Mouse (Mus musculus): ENCODE data around the gene Tmc8.
"Not testable (repeated sequence)": the region's sequence is repeated elsewhere in the genome, so short reads cannot be mapped to it uniquely, and the experiment has no call there.

Tmc8 gene

GRCm38 (mm10) chr11:117775540-117775939 is 6.3 kb upstream of the Tmc8 start:
- no peak for DNase-seq

DNA sequence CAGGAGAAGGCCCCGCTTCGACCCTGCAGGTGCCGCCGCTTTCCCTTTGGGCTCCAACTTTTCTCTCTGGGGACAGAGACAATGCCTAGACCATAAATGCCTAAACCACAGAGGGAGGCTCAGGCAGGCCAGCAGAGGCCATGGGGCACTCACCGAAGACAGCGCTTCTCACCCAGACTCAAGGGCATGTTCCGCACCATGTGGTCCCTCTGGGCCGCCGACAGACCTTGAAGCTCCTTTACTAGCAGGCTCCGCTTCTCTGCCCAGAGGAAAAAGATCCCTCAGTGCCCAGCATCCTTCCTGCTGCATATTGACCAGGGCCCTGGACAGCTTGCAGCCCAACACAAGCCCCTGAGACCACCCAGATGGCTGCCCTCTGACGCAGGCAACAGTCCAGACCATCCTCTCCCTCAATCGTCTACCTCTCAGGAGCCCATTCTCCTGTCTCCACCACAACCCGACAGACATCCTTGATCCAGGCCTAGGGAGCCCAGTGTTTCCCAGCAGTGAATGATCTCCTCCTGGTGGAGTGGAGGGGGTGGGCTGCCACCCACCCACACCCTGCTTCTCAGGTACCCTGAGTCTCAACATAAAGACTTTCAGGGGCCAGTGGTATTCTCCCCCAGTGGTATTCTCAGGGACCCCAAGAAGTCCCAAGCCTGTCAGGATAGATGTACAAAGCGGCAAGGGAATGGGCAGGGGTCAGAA is 5.6 kb upstream of the Tmc8 start:
- DNase-seq: no peak

- no peak for DNase-seq
Observed at GRCm38 (mm10) chr11:117777111-117777510, 4.8 kb upstream of the Tmc8 start.

DNA sequence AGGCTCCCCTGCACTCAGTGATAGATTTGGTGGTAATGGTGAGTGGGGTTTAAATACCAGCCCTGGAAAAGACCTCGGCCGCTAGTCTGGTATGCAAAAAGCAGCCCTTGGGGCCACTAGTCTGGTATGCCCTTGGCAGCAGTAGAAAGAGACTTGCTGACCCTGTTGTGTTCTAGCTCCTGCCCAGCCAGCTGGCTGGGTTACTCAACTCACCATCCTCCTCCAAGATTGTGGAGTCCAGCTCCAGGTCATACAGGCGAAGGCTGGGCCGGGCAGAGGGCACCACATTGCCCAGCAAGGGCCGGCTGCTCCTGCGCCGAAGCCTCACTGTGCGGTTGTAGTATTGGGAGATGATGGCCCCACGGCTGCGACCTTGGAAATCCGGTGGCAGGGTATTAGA is 3.8 kb upstream of the Tmc8 start:
- no peak for DNase-seq

DNA sequence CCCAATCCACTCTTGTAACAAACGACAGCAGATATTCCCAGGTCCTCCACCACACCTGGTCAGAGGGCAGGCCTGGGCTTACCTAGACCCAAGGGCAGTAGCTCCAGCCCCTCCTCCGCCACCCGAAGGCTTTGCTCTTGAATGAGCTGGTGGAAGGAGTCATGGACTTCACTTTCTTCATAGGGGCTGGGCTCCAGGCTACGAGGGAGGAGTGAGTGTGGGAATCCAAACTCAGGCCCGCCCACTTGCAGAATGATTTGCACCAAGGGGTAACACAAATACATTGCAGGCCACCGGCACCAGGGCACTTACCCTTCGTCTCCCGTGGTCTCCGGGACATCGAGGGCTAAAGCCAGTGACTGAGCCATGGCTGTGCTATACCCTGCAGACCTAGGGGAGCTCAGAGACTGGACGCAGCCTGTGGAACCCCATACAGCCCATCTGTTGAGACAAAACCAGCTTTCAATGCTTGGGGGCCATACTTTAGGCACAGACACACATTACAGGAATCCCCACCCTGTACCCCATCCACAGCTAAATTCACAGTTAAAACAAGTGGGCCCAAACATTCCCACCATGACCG is 2.9 kb upstream of the Tmc8 start:
- no peak for DNase-seq

- no peak for DNase-seq
Observed at GRCm38 (mm10) chr11:117779434-117780198, 2.3 kb upstream of the Tmc8 start.

DNA sequence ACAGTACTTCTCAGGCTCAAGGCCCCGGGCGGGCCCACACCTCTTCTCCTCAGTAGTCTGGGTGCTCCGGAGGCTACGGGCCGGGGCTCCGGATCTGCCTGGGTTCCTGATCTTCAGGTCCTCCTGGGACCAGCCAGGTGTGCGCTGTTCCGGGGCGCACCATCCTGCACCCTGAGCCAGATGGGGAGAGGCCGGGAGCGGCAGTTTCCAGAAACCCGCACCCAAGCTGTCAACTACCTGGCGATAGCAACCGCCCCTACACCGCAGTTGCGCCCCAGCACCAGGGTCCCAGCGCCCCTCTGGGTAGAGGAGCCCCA is 1.7 kb upstream of the Tmc8 start:
- no peak for DNase-seq

- DNase-seq: no peak
Observed at GRCm38 (mm10) chr11:117780582-117781111, 1.2 kb upstream of the Tmc8 start.

GRCm38 (mm10) chr11:117781199-117781821 is 566 bp upstream of the Tmc8 start:
- DNase-seq: no peak

GRCm38 (mm10) chr11:117782705-117783034 is 794 bp downstream of the Tmc8 start:
- no peak for DNase-seq

DNA sequence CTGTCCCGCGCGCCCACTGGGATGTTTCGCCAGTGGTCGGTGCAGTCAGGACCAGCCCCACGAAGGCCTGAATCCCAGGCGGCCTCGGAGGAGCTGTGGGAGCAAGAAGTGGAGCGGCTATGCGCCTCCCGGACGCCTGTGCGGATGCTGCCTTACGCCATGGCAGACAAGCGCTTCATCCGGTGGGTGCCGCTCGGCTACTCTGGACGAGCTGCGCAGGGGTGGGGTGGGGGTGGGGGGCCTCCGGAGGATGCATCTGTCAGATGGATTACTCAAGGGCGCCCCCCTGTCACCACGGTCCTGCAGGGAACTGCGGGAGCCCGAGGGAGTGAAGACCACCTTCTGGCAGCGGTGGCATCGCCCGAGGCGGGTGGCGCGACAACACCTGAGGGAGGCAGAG is 1.2 kb downstream of the Tmc8 start:
- DNase-seq: no peak

- DNase-seq: no peak
Observed at GRCm38 (mm10) chr11:117783683-117784309, 1.9 kb downstream of the Tmc8 start.

- DNase-seq: no peak
Observed at GRCm38 (mm10) chr11:117786294-117786693, 4.4 kb downstream of the Tmc8 start.

DNA sequence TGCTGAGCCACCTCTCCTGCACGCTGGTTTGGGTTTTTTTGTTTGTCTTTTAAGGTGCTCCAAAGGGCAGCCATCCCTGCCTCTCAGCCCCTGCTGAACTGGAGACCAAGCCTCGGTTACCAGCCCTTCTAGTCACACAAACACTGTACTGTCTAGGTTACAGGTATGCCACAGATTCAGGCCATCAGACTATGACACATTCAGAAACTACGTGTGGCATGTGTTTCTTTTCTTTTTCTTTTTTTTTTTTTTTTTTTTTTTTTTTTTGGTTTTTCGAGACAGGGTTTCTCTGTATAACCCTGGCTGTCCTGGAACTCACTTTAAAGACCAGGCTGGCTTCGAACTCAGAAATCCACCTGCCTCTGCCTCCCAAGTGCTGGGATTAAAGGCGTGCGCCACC is 6.6 kb downstream of the Tmc8 start:
- DNase-seq: not testable (repeated sequence)

- DNase-seq: no peak
Observed at GRCm38 (mm10) chr11:117790286-117790685, 8.4 kb downstream of the Tmc8 start.

DNA sequence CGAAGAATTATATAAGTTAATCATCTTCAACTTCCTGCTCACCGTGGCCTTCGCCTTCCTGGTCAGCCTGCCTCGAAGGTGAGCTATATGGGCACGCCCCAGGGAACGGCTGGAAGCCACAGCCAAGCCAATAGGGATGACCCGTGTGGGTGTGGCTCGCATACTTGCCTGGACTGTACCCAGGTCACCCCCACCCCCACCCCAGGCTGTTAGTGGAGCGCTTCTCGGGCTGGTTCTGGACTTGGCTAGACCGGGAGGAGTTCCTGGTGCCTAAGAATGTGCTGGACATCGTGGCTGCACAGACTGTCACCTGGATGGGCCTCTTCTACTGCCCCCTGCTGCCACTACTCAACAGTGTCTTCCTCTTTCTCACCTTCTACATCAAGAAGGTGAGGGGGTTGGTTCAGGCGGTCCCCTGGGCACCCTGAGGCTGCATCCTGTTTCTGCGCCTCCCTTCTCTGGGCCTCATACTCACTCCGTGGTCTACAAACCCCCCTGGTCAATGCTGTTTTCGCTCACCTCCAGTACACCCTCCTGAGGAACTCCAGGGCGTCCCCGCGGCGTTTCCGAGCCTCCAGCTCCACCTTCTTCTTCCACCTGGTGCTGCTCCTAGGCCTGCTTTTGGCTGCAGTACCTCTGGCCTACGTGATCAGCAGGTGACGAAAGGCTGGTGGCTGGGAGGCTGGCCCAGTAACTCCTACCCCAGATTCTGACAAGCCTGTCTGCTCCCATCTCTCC is 9.0 kb downstream of the Tmc8 start:
- DNase-seq: no peak

GRCm38 (mm10) chr11:117791441-117791761 is 9.5 kb downstream of the Tmc8 start:
- no peak for DNase-seq

DNA sequence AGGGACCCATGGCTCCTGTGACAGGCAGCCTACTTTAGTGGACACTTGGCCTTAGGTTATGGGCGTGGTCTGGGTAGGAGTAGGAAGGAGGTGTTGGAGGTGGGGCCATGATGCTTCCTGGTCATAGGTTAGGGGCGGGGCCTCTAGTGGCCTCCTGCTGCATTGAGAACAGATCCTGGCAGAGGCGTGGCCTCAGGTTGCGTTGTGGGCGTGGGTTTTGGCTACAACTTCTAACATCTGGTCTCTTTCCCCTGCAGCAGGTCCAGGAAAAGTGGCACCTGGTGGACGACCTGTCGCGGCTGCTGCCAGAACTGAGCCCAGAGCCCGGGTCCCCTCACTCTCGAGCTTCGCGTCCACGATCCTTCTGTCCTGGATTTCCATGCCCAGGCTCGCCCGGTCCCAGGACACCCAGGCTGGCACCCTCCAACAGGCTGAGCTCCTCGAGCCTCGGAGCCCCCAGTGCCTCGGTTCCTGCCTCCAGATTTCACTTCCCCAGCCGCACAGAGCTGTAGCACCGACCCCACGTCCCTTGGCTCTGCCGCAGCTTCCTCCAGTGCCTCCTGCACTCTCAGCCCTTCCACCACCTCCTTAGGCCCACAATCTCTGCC is 10.5 kb downstream of the Tmc8 start:
- no peak for DNase-seq

DNA sequence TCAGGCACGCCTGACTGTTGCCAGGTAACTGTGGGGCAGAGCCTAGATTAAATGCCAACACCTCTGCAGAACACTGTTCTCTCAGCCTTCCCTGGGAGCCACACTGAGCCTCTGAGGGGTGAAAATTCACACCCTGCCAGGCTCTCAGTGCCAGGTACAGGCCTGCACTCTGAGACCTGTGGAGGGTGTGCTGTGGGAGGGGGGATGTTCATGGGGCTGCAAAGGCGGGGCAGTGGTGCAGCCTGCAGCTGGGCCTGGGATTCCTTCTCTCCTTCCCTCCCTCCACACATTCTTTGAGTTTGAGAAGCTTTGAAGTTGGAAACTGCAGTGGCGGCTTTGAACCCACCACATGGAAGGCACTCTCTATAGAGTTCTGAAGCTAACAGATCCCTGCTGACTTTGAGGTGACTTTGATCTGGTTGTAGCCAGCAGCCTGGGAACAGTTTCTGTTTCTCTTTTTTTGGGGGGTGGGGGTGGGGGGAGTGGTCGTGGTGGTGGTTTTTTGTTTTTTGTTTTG is 12.2 kb downstream of the Tmc8 start:
- DNase-seq: no peak

DNA sequence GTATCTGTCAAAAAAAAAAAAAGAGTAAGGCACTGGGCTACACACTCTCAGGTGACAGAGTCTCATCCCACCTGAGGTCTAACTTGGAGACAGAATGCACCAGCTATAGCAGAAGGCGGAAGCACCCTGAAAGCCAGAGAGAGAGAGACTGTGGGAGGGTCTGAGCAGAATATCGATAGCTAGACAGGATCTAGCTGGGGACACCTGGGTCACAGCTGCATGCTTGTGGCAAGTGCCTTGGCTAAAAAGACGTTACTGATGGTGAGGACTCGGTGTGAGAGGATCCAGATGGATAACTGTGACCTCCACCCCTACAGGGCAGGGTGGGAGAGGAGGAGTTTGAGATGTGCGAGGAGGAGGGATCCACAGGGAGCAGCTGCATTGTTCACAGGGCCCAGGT is 15.1 kb downstream of the Tmc8 start:
- DNase-seq: no peak

DNA sequence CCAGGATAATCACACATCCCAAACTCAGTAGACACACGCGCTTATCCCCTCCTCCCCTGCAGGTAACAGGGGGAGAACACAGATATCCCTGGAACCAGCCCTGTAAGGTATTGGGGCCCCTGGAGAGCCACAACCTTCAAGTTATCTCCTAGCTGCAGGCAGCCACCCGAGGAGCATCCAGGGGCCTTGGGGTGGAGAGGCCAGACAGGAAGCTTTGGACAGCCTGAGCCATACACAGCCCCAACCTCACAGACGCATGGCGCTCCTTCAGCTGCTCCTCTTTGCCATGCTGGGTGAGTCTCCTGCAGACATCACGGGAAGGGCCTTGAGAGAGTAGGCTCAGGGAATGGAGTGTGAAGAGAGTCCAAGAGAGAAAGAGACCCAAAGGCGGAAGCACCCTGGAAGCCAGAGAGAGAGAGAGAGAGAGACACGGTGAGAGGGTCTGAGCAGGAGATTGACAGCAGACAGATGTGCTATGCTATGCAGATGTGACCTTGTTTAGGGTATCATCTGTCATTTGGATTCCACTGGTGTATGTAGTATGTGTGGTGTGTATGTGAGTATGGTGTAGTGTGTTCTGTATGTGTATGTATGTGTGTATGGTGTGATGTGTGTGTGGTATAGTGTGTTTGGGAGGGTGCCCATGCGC is 15.8 kb downstream of the Tmc8 start, which contains the start of gene 6030468B19Rik:
Gene 6030468B19Rik (plus strand): TSS at position 150 of the 649 bp plus-strand sequence.
- no peak for DNase-seq
